Mouse (Mus musculus): ENCODE data around the gene Taco1. TPM values are rescaled to one million over a fixed set of nuclear protein-coding genes. Genes with fewer than 3 reads are reported as not detected.
A peak's percentile ranks its signal among the peaks of the same experiment; 100 is the strongest.

Taco1 gene
- polyA plus RNA-seq, 1 experiment, result 14.3 TPM

DNA sequence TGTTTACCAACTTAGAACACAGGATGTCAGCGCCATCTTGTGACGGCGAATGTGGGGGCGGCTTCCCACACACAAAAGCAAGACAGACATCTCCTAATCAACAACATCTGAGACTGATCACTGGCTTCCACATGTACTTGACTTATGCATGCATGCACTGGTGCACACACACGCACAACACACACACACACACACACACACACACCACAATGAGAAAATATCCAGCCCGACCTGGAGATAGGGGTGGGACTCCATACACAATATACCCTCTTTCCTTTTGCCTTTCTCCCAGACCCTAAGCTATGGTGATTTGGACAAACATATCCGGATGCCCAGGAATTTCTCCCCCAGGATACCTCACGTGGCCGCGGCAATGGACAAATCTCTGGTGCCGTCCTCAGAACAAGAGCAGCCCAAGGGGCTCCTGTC is 32.4 kb upstream of the Taco1 start:
- peak; percentile 55 to 56 for DNase-seq
- no peaks in the 10 kb centered on the region for H3K27me3 ChIP-seq (ENCODE audit: control insufficient read depth, insufficient read depth, low read length)
- peak overlapping the region; percentile 59 for H3K4me3 ChIP-seq (replicated peaks; ENCODE audit: insufficient read depth, low read depth, low read length)
- 23% methylated on average over 11 of the region's 11 CpGs for WGBS
- H3K27ac ChIP-seq (ENCODE audit: insufficient read depth, low read length), result peak overlapping the region; percentile 95
- no peaks in the 10 kb centered on the region; the same call in 1 of the 2 replicates for H3K4me1 ChIP-seq (ENCODE audit: control insufficient read depth, insufficient read depth, low read length)
- TF ChIP-seq CTCF (IDR thresholded peaks at IDR 0.05; ENCODE audit: borderline replicate concordance, insufficient read depth, low read depth, low read length), result no peak
- peak; percentile 17; the same call in 1 of the 2 replicates for TF ChIP-seq POLR2A (IDR thresholded peaks at IDR 0.05; ENCODE audit: borderline replicate concordance, insufficient read depth, low read length)

DNA sequence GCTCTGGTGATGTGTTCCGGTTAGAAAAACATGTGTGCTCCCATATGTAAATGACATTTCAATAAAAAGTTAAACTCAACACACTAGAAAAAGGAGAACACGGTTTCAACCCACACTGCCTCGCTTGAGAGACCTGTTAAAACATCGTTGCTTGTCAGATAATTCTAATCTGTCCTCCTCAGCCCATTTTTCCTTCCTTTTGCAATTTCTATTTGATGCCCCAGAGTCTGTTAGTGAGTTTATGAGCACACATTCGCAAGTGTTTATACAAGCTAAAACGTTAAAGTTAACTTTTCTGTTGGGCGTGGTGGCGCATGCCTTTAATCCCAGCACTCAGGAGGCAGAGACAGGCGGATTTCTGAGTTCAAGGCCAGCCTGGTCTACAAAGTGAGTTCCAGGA is 30.9 kb upstream of the Taco1 start:
- H3K4me3 ChIP-seq (replicated peaks; ENCODE audit: insufficient read depth, low read depth, low read length), result no peak overlapping the region
- 89% methylated on average over 9 of the region's 9 CpGs for WGBS
- no peaks in the 10 kb centered on the region for H3K27me3 ChIP-seq (ENCODE audit: control insufficient read depth, insufficient read depth, low read length)
- DNase-seq, result no peak
- peaks cover 5% of the 10 kb centered on the region for H3K4me1 ChIP-seq (ENCODE audit: control insufficient read depth, insufficient read depth, low read length)
- TF ChIP-seq POLR2A (IDR thresholded peaks at IDR 0.05; ENCODE audit: borderline replicate concordance, insufficient read depth, low read length) (no peak), CTCF (IDR thresholded peaks at IDR 0.05; ENCODE audit: borderline replicate concordance, insufficient read depth, low read depth, low read length) (no peak)
- H3K27ac ChIP-seq (ENCODE audit: insufficient read depth, low read length), result no peak overlapping the region

DNA sequence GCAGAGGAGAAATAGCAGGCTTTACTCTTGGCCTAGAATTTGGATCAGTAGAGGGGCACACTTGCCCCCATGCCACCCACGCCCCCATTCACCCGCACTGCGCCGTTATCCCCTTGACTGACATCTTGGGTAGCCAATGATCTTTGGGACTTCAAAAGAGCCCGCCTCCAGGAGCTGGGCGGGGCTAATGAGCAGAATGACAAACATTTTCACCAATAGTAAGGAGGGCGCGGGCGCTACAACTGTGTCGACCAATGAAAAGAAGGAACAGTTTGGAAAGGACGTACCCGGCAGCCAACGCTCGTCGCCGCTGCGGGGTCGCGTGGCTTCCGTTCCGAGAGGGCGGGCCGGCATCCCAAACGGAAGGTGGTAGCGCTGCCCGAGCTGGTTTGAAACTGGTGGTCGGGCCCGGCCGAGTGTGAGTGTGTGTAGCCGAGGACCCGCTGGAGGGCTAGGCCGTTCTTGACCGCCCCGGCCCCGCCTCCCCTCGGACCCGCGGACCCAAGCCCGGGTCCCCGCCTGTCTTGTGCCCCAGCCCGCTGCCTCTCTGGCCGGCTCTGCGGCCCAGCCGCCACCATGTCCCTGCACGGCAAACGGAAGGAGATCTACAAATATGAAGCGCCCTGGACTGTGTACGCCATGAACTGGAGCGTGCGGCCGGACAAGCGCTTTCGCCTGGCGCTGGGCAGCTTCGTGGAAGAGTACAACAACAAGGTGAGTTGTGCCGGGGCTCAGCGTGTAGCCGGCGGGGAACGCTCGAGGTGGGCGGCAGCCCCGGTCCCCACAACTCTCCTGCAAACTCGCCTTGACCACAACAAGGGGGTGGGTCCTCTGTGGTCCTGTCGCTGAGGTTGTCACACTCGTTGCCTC is 29.1 kb upstream of the Taco1 start, which contains the start of gene Dcaf7:
Gene Dcaf7, plus strand, starts transcription at position 325 of the 870 bp plus-strand sequence.
- H3K27me3 ChIP-seq (ENCODE audit: control insufficient read depth, insufficient read depth, low read length), result no peaks in the 10 kb centered on the region
- TF ChIP-seq POLR2A (IDR thresholded peaks at IDR 0.05; ENCODE audit: borderline replicate concordance, insufficient read depth, low read length) (peak; percentile 57), CTCF (IDR thresholded peaks at IDR 0.05; ENCODE audit: borderline replicate concordance, insufficient read depth, low read depth, low read length) (no peak)
- peaks cover 10% of the 10 kb centered on the region for H3K4me1 ChIP-seq (ENCODE audit: control insufficient read depth, insufficient read depth, low read length)
- peak within 1 kb of the TSS; percentile 74 for H3K4me3 ChIP-seq (replicated peaks; ENCODE audit: insufficient read depth, low read depth, low read length)
- WGBS, result under 1% methylated on average over 66 of the region's 66 CpGs
- H3K27ac ChIP-seq (ENCODE audit: insufficient read depth, low read length), result peak within 1 kb of the TSS; percentile 49
- peak; percentile 98 to 100 for DNase-seq

DNA sequence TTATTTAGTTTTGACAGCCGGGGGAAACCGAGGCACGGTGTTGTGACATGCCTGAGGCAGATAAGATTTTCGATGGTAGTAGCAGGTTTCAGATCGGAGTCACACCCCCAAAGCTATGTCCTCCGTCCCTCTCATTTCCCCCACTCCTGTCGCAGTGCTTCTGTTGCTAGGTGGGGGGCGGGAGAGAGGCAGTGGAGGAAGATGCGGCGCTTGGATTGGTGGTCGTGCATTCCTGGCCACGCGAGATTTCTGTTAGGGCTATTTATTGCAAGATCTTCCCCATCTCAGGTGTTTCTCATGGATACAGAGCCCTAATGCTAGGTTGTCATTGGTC is 28.5 kb upstream of the Taco1 start:
- H3K4me1 ChIP-seq (ENCODE audit: control insufficient read depth, insufficient read depth, low read length), result peaks cover 10% of the 10 kb centered on the region
- H3K27ac ChIP-seq (ENCODE audit: insufficient read depth, low read length), result peak overlapping the region; percentile 2; the same call in 1 of the 2 replicates
- no peaks in the 10 kb centered on the region for H3K27me3 ChIP-seq (ENCODE audit: control insufficient read depth, insufficient read depth, low read length)
- peak overlapping the region; percentile 69 for H3K4me3 ChIP-seq (replicated peaks; ENCODE audit: insufficient read depth, low read depth, low read length)
- WGBS, result under 1% methylated on average over 13 of the region's 13 CpGs
- peak in 1 of 2 experiments; percentile 58 for DNase-seq
- no peak for TF ChIP-seq CTCF (IDR thresholded peaks at IDR 0.05; ENCODE audit: borderline replicate concordance, insufficient read depth, low read depth, low read length)
- TF ChIP-seq POLR2A (IDR thresholded peaks at IDR 0.05; ENCODE audit: borderline replicate concordance, insufficient read depth, low read length), result 0 out of 2 replicates have a peak, but pooled peaks have one; percentile 14

DNA sequence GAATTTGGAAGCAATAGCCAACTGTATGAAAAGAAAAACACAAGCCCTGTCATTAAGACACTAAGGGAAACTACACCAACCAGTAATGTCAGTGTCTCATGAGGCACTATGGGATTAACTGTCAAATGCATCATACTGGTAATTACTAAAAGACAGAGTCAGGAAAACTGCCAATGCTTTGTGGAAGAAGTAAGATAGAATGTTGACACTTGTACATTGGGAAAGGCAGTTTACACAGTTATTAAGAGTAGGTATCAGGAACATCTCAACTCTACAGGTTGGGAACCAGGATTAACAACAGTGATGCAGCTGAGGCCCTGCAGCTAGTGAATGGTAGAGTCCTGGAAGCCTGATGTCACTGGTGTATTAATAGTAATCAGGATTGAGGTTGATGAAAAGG is 21.5 kb upstream of the Taco1 start:
- no peak overlapping the region for H3K4me3 ChIP-seq (replicated peaks; ENCODE audit: insufficient read depth, low read depth, low read length)
- DNase-seq, result no peak
- no peaks in the 10 kb centered on the region for H3K27me3 ChIP-seq (ENCODE audit: control insufficient read depth, insufficient read depth, low read length)
- no peak overlapping the region for H3K27ac ChIP-seq (ENCODE audit: insufficient read depth, low read length)
- no peak for TF ChIP-seq POLR2A (IDR thresholded peaks at IDR 0.05; ENCODE audit: borderline replicate concordance, insufficient read depth, low read length)
- TF ChIP-seq CTCF (IDR thresholded peaks at IDR 0.05; ENCODE audit: borderline replicate concordance, insufficient read depth, low read depth, low read length), result no peak
- H3K4me1 ChIP-seq (ENCODE audit: control insufficient read depth, insufficient read depth, low read length), result peaks cover 20% of the 10 kb centered on the region

DNA sequence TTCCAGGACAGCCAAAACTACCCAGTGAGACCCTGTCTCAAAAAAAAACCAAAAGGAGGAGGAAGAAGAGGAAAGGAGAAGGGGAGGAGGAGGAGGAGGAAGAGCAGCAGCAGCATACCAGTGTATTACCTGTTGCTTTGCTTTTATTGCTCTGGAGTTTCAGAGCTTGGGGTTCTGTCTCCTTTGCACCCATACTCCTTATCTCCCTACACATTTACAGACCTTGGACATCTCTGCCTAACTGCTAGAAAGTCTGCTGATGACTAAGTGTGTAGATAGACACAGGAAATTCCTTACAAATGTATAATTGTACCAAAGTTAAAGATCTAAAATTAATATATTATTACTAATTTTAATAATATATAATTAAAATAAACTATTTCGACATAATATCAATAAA is 20.6 kb upstream of the Taco1 start:
- DNase-seq, result no peak
- Histone ChIP-seq H3K27me3 (ENCODE audit: control insufficient read depth, insufficient read depth, low read length) (no peaks in the 10 kb centered on the region), H3K4me1 (ENCODE audit: control insufficient read depth, insufficient read depth, low read length) (peaks cover 19% of the 10 kb centered on the region), H3K27ac (ENCODE audit: insufficient read depth, low read length) (no peak overlapping the region), H3K4me3 (replicated peaks; ENCODE audit: insufficient read depth, low read depth, low read length) (no peak overlapping the region)
- 94% methylated on average over 1 of the region's 1 CpGs for WGBS
- no peak for TF ChIP-seq POLR2A (IDR thresholded peaks at IDR 0.05; ENCODE audit: borderline replicate concordance, insufficient read depth, low read length)
- TF ChIP-seq CTCF (IDR thresholded peaks at IDR 0.05; ENCODE audit: borderline replicate concordance, insufficient read depth, low read depth, low read length), result no peak

DNA sequence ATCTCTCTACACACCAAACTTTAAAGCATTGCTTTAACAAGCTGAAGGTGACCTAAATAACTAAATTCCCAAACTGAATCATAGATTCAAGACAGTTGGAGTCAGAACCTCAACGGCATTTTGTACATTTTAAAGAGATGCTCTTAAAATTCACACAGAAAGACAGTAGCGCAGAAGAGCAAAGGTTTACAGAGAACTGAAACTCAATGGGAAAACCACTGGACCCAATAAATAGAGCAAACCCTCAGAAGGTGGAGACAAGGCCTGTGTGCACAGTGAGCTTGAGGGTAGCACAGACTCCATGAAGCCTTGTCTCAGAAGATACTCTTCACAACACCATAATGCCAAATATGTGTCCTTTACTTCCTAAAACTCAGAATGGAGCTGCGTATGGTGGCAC is 20.1 kb upstream of the Taco1 start:
- WGBS, result 92% methylated on average over 3 of the region's 3 CpGs
- H3K4me1 ChIP-seq (ENCODE audit: control insufficient read depth, insufficient read depth, low read length), result peaks cover 14% of the 10 kb centered on the region

DNA sequence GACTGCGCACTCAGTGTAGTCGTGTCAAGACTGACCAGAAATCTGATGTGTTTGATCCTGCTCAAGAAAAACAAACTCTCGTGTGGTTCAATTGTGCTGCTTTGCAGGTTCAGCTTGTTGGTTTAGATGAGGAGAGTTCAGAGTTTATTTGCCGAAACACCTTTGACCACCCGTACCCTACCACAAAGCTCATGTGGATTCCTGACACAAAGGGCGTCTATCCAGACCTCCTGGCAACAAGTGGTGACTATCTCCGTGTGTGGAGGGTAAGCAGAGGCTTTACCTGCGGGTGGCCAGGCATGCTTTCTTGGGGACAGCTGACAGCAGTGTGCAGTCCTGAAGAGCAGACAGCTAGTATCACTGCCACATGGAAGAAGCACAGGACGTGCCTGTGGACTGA is 19.3 kb upstream of the Taco1 start:
- WGBS, result 40% methylated on average over 9 of the region's 9 CpGs
- H3K4me3 ChIP-seq (replicated peaks; ENCODE audit: insufficient read depth, low read depth, low read length), result no peak overlapping the region
- DNase-seq, result no peak
- TF ChIP-seq CTCF (IDR thresholded peaks at IDR 0.05; ENCODE audit: borderline replicate concordance, insufficient read depth, low read depth, low read length) (no peak), POLR2A (IDR thresholded peaks at IDR 0.05; ENCODE audit: borderline replicate concordance, insufficient read depth, low read length) (no peak)
- no peaks in the 10 kb centered on the region for H3K27me3 ChIP-seq (ENCODE audit: control insufficient read depth, insufficient read depth, low read length)
- peaks cover 14% of the 10 kb centered on the region for H3K4me1 ChIP-seq (ENCODE audit: control insufficient read depth, insufficient read depth, low read length)
- H3K27ac ChIP-seq (ENCODE audit: insufficient read depth, low read length), result no peak overlapping the region

More for the DNA sequence above, 20.1 kb upstream of the Taco1 start:
- Histone ChIP-seq H3K27ac (ENCODE audit: insufficient read depth, low read length) (no peak overlapping the region), H3K27me3 (ENCODE audit: control insufficient read depth, insufficient read depth, low read length) (no peaks in the 10 kb centered on the region), H3K4me3 (replicated peaks; ENCODE audit: insufficient read depth, low read depth, low read length) (no peak overlapping the region)
- TF ChIP-seq POLR2A (IDR thresholded peaks at IDR 0.05; ENCODE audit: borderline replicate concordance, insufficient read depth, low read length) (no peak), CTCF (IDR thresholded peaks at IDR 0.05; ENCODE audit: borderline replicate concordance, insufficient read depth, low read depth, low read length) (no peak)
- DNase-seq, result no peak

All from cerebellum, adult 2 months (tissue).